In the genomic region with DNA sequence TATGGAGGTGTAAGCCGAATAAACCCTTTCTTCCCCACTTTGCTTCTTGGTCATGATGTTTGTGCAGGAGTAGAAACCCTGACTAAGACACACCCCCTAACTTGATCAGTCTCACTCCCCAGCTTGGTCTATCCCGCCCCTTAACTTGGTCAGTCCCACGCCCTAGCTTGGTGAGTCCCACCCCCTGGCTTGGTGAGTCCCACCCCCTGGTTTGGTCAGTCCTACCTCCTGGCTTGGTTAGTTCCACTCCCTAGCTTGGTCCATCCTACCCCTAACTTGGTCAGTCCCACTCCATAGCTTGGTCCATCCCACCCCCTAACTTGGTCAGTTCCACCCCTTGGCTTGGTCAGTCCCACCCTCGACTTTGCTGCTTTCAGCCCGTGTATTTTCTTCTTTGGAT, we compare ENCODE assay signal across 13 mouse cellular contexts.
"Had no signal": no experiment of that assay in that cellular context is flagged by ENCODE, and none has a peak within 500 bp of the region (broad histone marks: within the 10 kb centered on the region; RNA-seq: fewer than 3 reads in every experiment).

No protein-coding gene starts in this region.

- H3K9ac ChIP-seq: limb, embryonic 15.5 days; liver, embryonic 14.5 days; midbrain, embryonic 12.5 days; neural tube, embryonic 12.5 days had no signal

- H3K36me3 ChIP-seq: limb, embryonic 15.5 days; midbrain, embryonic 12.5 days; neural tube, embryonic 12.5 days had no signal

- H3K27me3 ChIP-seq: midbrain, embryonic 12.5 days; neural tube, embryonic 12.5 days had no signal

- H3K4me3 ChIP-seq: limb, embryonic 15.5 days; midbrain, embryonic 12.5 days; neural tube, embryonic 12.5 days had no signal

- H3K27ac ChIP-seq: limb, embryonic 15.5 days; liver, embryonic 14.5 days; midbrain, embryonic 12.5 days; neural tube, embryonic 12.5 days had no signal

- H3K4me2 ChIP-seq: limb, embryonic 15.5 days; midbrain, embryonic 12.5 days; neural tube, embryonic 12.5 days had no signal

- H3K4me1 ChIP-seq: midbrain, embryonic 12.5 days; neural tube, embryonic 12.5 days had no signal

- H3K9me3 ChIP-seq: limb, embryonic 15.5 days; midbrain, embryonic 12.5 days; neural tube, embryonic 12.5 days had no signal

- DNase-seq: kidney, adult 11 months; kidney, postnatal 36 days; layer of hippocampus, adult 9-11 months; layer of hippocampus, postnatal 36 days; lung, adult 2 months; lung, postnatal 10 days; lung, postnatal 4 days; thymus, adult 2 months; thymus, postnatal 25 days had no signal
